Mouse (Mus musculus) left cerebral cortex, adult 18-20 months (tissue): ENCODE results near the gene Adgrl3. TPM values are rescaled to one million over a fixed set of nuclear protein-coding genes. Genes with fewer than 3 reads are reported as not detected.

Experiments
- DNase-seq, 2 experiments: peaks; one replicate each; pipeline ENCODE4 v3.0.0; 2021 to 2022; ENCODE audit warnings: low spot score in 2 of 2, mixed read lengths in 1 of 2
- total RNA-seq, 2 experiments: library from RNA; stranded (reverse); gene quantifications; 2 replicates each; pipeline ENCODE4 v1.2.3; 2021

Gene Adgrl3
- total RNA-seq, 2 experiments from 2014 or later, result 183 to 200 TPM

- no peak for DNase-seq
Measured at GRCm38 (mm10) chr5:81072888-81073287, 53.0 kb downstream of the Adgrl3 start.

GRCm38 (mm10) chr5:81073875-81074274 lies 53.9 kb downstream of the Adgrl3 start:
- DNase-seq, result no peak

DNA sequence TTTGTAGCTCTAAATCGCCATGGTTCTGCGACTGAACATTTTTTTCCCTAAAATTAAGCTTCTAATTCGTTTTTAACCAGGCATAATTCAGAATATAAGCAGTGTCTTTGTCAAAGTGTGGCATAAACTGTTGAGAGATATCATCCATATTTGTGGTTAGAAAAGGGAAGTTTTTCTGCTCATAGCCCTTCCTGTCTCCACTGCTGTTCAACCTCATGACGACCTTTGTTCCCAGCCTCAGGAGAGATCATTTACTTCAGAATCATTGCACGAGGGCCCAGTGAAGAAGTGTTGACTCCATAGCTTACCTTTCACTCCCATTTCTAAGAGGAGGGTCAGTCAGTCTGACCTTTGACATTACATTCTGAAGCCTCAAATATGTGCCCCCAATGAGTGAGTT lies 56.4 kb downstream of the Adgrl3 start:
- no peak for DNase-seq

GRCm38 (mm10) chr5:81077031-81077430 lies 57.1 kb downstream of the Adgrl3 start:
- no peak for DNase-seq

GRCm38 (mm10) chr5:81077990-81078389 lies 58.1 kb downstream of the Adgrl3 start:
- DNase-seq, result no peak

- no peak for DNase-seq
Measured at GRCm38 (mm10) chr5:81083698-81084360, 63.9 kb downstream of the Adgrl3 start.

DNA sequence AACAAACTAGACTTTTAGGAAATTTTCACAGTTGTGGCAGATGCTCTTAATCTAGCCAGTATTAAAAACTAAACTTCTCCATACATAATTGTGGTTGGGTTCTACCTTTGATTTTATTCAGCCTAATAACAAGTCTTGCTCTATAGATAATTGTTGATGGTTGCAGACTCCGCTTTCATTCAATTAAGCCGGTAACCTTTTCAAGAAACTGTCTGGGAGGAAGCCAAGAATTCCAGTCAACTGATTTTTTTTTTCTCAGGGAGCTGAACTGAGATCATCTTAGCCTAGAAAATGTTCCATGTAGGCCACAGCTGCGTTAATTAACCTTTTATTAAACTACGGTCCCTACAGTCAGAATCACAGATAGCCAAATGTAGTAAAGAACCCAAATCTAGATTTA lies 65.2 kb downstream of the Adgrl3 start:
- DNase-seq, result no peak

DNA sequence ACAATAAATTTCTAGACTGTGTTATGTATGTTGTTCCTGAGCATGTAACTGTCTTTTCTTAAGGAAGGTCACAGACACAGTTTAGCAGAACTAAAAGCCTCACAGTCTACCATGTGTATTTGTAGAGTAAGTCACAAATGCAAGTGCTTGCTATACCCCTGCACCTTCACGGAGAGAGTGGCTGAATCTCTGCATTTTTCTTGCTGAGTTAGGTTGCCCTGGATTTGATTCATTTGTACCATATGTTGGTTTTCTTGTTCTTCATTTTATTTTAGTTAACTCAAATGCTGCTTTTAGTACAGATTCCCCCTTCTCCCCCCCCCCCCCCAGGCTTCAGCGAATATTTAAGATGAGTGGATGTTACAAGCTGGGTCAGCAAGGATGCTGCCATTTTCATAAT lies 68.7 kb downstream of the Adgrl3 start:
- no peak for DNase-seq

DNA sequence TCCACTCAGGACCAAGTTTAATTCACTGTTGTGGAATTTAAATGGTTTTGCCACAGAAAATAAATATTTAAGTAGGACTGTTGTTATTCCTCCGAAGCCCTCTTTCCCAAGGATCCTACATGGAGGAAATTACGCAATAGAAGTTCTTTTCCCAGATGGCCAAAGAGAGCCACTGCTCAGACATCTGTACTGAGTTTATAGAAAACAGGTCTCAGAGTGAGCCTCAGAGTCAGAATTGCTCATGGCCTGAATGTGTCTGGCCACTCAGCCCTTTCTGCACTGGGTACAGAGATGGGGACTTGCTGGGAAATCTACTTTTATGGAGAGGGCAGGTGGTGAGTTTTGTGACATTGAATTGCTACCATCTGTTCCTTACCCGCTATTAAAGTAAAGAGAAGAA lies 74.7 kb downstream of the Adgrl3 start:
- DNase-seq, result no peak

DNA sequence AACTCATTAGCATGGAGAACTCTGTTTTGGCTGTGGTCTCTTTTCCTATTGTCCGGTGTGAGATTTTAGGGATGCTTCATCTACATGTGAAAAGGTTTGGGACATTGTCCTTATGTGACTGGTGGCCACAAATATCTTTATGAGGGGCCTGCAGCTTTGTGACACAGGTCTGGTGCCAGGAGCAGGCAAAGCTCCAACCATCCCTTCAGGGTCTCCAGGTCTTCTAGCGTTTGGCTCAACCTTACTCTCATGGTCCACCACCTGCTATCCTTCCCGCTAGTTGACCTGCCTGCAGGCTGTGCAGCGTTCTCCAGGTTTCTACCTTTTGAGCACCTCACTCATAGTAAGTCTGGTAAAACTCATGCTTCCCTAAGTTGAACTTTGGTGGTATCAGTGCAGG lies 77.2 kb downstream of the Adgrl3 start:
- DNase-seq, result no peak

DNA sequence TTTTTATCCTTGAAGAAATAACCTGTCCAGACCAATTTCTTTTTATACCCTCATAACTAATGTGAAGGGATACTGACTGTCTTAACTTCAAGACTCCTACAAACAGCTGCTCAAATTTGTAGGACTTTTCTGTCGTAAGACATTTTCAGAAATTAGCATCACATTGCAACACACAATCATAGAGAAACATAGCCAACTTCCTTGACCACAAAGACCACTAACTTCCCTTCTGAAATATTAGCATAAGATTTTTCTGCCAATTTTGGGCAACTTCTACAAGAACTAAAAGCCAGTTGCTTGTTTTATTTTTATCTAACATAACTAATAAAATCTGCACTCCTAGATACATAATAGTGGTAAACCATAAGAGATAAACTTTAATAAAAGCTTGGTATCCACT lies 87.5 kb downstream of the Adgrl3 start:
- no peak for DNase-seq

- DNase-seq, result no peak
Measured at GRCm38 (mm10) chr5:81124483-81124882, 104.5 kb downstream of the Adgrl3 start.

DNA sequence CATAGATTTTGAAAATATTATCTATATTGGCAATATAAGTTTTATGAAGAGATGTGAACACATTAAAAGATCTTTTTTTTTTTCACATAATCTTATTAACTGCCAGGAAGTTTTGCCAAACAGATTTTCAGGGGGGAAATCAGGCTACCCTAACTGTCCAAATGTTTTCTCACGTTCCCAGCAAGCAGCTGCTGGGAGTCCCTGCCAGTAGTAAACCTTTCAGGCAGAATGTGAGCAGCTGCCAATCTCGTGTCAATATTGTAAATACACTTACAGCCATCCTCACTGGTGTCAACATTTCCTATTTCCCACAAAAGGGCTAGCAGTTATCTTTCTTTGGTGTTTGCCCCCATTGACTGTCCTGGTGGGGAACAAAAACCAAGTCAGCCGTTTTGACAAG lies 107.7 kb downstream of the Adgrl3 start:
- no peak for DNase-seq

DNA sequence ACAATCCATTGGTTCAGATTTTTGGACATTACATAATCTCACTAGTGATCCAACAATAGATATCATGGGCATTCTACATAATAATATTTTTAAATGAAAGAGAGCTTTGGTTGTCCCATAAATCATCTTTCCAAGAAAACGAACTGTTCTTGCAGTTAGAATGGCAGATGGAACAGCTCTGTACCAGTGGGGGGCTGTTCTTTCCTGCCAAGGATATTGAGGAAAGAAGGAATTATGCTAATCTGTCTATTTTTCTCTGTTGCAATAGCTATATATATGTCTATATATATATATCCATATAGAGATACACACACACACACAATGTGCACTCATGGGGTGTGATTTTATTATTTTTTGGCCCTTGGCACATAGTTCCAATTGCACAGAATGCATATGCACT lies 116.5 kb downstream of the Adgrl3 start:
- no peak for DNase-seq

- peak in 1 of 2 experiments; percentile 7 for DNase-seq
Measured at GRCm38 (mm10) chr5:81155791-81156190, 135.9 kb downstream of the Adgrl3 start.

DNA sequence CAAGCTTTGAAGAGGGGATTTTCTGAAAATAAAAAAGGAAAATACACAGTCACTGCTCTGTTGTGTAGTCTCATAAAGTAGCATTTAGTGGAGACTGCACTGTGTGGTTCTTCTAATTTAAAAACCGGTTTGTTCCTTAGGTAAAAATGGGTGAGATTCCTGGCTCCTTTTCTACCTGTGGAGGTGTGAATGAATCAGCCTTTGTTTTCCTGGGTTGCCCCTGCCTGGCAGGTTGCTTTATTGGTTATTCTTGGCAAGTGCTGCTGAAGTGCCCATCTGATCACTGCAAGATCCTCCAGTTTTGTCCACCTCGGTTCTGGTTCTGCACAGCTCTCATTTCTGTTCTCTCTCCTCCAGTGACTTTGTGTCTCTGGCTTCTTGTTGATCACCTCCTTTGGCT lies 136.3 kb downstream of the Adgrl3 start:
- DNase-seq, result no peak

GRCm38 (mm10) chr5:81156796-81157195 lies 136.9 kb downstream of the Adgrl3 start:
- DNase-seq, result no peak

DNA sequence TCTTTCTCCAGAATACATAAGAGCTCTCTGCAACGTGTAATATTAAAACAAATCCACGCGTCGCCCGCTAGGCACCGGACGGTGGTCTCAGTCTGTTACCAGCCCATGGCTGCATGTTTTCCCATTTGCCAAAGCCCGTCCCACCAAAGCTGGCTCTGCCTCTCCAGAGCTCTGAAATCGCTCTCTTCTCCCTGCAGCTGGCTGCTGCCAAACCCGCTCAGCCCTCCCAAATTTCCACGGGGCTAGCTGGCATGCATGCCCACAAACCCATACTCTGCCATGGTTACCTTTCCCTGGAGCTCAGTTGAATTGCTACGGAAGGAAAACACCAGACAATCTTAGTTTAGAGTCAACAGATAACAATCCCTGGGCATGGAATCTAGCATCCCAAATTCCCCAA lies 139.1 kb downstream of the Adgrl3 start:
- DNase-seq, result no peak

- no peak for DNase-seq
Measured at GRCm38 (mm10) chr5:81160431-81160830, 140.5 kb downstream of the Adgrl3 start.

DNA sequence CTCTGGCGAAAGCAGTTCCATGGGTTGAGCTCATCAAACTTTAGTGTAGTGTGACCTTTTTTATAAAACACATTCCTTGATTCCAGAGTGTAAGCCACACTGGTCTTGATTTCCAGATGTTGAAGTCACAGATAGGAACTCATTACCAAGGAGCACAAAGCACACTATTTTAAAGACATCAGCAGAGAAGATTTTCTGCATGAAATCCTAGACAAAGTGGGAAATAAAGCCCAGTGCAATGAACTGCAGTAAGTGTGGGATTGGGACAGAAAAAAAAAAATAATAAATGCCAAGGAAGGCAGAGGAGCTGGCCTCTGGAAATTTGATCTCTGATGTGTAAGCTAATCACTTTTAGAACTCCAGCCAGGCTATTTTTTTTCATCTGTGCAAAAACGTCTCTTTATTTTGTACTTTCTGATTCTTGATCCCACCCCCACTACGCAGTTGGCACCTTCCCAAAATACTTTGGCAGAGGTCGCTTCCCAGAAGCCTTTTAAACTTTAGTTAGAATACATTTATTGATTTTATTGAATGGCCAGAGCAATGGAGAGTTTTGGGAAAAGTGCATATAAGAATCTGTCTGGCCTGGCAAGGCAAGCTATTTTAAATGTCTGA lies 169.0 kb downstream of the Adgrl3 start:
- no peak for DNase-seq

- no peak for DNase-seq
Measured at GRCm38 (mm10) chr5:81200354-81200753, 180.4 kb downstream of the Adgrl3 start.

DNA sequence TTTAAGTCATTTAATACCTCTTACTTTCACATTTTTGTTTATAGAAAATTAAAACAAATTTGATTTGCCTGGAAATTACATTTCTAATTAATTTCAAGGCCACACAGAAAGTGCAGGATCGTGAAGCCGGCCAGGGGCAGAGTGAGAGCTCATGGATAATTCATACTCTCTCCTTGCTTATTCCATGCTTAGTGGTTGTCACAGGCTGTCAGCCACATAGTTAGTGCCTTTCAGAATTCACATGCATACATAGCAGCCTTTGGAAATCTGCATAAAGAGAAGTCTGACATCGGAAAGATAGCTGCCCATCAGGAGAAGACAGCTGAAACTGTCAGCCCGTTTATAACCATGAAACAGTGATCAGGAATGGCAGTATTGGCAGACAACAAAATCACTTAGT lies 181.9 kb downstream of the Adgrl3 start:
- no peak for DNase-seq

- no peak for DNase-seq
Measured at GRCm38 (mm10) chr5:81218500-81219057, 198.6 kb downstream of the Adgrl3 start.
